Mouse (Mus musculus) CD8-positive naive resting alpha-beta T cell, adult 2 months (primary cell): ENCODE data around the gene Zfp488.

ENCODE experiments used
- DNase-seq, 2 experiments: peaks; one replicate each; pipeline ENCODE4 v3.0.0; 2022; ENCODE audit warnings: low read depth in 2 of 2, low spot score in 2 of 2

The Zfp488 gene

GRCm38 (mm10) chr14:33978604-33979059 is at the start of gene Zfp488:
TSS of gene Zfp488 (minus strand) at chr14:33978764.
- DNase-seq = no peak

DNA sequence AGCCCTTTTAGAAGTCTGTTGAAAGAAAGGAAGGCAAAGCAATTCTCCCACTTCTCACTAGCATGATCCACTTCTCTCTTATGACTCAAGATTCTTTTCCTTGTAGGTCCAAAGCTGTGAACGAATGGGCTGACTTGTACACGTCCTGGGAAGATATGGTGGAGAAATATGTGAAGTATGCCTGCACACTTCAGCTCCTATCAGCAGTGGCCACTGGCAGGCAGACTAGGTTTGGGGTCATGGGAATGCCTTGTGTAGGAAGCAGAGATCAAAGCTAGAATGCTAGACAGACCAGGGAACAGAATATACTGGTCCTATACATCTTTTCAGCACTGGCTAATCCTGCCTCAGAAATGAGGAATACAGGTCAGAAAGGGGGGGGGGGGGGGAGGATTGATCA is 48.1 kb upstream of the Zfp488 start:
- DNase-seq = no peak

- no peak for DNase-seq
These were observed 38.4 kb upstream of the Zfp488 start for GRCm38 (mm10) chr14:34016938-34017337.

GRCm38 (mm10) chr14:34016381-34016780 is 37.8 kb upstream of the Zfp488 start, which contains the start of gene Gm5460:
TSS of gene Gm5460 (plus strand) at chr14:34016758.
- DNase-seq = no peak

DNA sequence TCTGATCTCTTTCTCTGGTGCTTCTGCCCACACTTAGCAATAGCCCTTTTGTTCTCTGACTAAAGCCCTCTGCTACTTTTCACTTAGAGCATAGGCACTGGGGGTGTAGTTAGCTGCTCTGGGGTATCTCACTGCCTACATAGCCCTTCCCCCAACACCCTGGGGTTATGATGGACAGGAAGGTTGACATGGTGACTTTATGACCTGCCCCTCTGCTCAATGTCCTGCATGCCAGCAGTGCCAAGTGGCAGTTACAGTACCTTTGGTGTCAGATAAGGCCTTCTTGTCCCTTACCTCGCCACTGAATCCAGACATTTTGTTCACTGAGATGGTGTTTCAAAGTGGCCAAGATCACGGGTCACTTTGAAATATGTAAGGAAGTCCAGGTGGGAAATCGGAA is 36.5 kb upstream of the Zfp488 start, which contains the start of gene Gm30083:
TSS of gene Gm30083 (minus strand) at position 120 of the 400 bp plus-strand sequence.
- no peak for DNase-seq

- DNase-seq = no peak
These were observed 23.8 kb upstream of the Zfp488 start for GRCm38 (mm10) chr14:34002358-34002757.

GRCm38 (mm10) chr14:34001445-34001844 is 22.9 kb upstream of the Zfp488 start:
- DNase-seq = no peak

GRCm38 (mm10) chr14:34000076-34000475 is 21.5 kb upstream of the Zfp488 start:
- DNase-seq = no peak

DNA sequence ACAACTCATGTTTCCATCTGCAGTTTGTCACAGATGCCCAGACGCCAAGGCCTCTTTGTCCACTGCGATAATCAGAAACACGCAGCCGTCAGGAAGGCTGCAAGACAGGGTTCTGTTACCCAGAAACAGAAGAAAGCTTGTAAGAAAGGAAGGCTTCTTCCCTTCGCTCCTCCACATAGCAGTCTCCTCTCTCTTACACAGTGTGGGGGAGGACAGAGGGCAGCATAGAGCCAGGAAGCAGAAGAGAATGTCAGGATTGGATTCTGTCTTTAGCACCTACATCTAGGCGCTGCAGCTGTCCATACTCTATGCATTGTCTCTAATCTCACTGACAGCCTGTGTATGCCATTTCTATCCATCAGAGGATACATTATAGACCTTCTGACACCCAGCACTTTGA is 18.9 kb upstream of the Zfp488 start:
- DNase-seq = no peak

- DNase-seq = no peak
These were observed 15.1 kb upstream of the Zfp488 start for GRCm38 (mm10) chr14:33993521-33994289.

DNA sequence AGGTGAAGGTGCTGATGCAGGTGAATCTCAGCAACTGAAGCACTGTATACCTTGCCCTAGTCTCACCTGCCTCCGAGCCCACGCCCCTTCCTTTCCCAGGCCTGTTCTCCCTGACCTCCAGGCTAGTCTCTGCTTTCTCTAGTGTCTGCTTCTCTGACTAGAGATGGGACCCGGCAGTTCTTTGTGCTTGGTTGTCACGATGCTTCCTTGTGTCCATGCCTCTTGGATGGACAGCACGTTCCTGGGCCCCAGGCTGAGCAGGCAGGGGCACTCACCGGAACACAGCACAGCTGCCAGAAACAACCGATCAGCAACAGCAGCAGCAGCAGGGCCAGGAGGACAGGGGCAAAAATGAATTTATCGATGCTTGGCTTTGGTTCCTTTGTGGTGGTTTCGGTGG is 14.5 kb upstream of the Zfp488 start:
- DNase-seq = no peak

DNA sequence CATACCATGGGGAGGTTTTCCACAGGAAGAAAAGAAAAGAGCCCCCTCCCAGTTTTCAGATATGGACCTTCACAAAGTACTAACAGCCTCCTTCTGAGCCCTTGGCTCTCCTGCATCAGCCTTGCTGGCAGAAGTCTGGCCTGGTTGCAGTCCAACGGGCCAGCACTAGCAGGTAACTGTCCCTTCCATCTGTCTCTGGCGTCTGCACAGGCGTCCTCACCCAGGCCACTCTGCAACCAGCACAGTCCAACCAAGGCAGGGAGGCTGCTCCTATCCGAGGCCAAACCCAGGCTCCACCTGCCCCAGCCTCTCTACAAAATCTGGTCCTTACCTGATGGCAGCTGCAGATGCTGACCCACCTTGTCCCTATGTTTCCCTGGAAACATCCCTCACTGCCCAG is 13.4 kb upstream of the Zfp488 start:
- DNase-seq = no peak

DNA sequence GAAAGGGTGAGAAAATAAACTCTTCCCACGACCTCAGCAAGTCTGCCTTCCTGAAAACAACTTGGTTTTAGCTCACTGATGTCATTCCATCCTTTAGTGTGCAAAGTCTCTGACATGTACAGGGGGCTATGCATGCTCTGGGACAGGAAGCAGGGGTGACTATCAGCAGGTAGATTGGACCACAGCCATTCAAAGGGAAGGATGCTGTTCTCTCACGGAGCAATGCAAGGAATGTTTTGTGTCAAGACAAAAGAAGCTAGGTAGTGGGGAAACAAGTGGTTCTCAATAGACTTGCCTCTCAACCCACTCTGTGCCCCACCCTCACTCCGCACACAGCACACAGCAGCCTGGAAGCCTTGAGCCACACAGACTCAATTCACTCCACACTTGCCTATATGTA is 10.6 kb upstream of the Zfp488 start:
- DNase-seq = no peak

DNA sequence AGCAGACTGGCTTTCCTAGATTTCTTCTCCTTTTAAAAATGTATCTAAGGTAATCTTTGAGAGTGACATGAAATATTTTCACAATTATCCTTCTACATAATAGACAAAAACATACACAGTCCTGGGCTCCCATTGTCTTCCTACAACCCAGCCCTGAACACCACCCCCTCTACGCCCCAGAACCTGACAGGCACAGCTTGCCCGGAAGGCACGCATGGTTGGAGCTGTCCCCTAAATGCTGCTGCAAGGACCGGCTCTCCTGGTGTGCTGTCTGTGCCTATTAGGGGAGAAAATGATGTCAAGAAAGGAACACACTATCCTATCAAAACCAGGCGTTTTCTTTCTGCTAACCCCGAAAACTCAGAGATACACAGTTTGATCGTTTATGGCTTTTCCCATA is 816 bp downstream of the Zfp488 start:
- no peak for DNase-seq

- no peak for DNase-seq
These were observed 3.8 kb downstream of the Zfp488 start for GRCm38 (mm10) chr14:33974752-33975151.

DNA sequence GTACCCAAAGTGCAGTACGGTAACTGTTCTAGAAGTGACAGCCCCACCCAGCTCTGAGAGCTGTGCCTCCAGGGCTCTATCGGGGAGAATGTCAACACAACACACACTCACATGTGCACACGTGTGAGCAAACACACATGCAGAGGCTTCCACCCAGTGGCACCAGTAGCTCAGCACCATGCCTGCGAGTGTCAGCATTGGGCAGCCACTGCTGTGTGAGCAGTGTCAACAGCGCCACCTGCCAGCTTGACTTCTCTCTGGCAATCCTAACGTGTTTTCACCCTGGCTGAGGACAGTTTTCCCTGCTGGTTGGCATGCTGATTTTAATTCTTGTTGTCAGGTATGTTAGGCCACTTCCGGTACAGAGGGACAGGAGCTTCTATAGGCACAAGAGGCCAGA is 5.9 kb downstream of the Zfp488 start:
- no peak for DNase-seq

GRCm38 (mm10) chr14:33965675-33966074 is 12.9 kb downstream of the Zfp488 start:
- DNase-seq = no peak

- DNase-seq = no peak
These were observed 19.2 kb downstream of the Zfp488 start for GRCm38 (mm10) chr14:33959341-33959740.

DNA sequence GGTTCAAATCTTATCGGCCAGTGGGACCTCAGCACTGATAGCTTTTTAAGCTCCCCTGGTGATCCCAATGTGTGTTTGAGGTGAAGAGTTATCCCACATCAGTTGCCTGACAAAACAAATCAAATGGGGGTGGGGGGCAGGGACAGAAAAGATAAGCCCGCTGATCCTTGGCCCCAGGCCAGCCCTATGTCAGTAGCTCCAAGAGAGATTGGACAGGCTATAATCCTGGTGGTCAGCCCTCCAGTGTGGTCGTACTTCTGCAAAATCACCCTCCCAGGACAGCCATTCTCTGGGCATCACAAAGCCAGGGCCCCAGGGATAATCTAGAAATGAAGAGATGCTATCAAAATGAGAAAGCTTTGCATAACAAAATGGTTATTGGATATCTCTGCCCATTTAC is 19.7 kb downstream of the Zfp488 start:
- no peak for DNase-seq

DNA sequence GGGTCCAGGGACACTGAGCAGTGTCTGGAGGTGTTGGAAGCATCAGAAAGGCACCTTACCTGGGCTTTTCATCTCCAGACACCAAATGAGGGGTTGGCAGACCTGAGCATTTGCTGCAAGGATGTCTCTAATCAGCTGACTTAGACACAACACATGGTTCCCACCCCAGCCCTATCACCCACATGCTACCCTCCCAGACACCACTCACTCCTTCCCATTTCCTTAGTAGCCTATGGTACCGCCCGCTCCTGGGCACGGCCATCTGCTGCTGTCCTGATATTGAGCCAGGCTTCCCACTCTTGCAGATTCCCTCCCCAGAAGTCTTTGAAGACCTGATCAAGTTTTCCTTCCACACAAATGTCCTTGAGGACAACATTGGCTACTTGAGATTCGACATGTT is 20.4 kb downstream of the Zfp488 start:
- DNase-seq = no peak

- no peak for DNase-seq
These were observed 22.5 kb downstream of the Zfp488 start for GRCm38 (mm10) chr14:33956055-33956454.

DNA sequence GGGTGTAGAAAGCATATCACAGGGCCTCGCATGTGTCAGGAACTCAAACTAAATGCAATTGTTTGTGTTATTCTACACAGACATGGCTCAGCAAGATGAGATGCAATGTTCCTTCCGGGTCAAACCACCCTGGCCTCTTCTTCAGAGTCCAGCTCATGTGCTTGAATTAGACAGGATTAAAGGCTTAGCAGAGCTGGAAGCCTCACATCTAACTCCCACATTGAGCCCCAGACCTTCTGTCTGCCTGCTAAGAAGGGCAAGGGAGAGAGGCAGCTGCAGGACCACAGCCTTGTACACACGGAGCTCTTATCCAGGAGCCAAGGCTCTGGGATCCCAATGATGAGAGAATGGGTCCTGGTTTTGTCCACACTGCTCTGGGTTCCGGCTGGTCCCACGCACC is 24.8 kb downstream of the Zfp488 start, which contains the start of gene Rbp3:
TSS of gene Rbp3 (plus strand) at position 243 of the 400 bp plus-strand sequence.
- DNase-seq = no peak
